Mouse (Mus musculus) liver, embryonic 14.5 days (tissue): ENCODE measurements around the gene Ldlrap1.

Experiments
- CTCF ChIP-seq: IDR thresholded peaks from 2 replicates; pipeline ENCODE4 v1.5.1; 2016; ENCODE audit warnings: antibody characterized with exemption, low read depth, control low read depth
- EP300 ChIP-seq: IDR thresholded peaks from 2 replicates; pipeline ENCODE4 v1.6.1; 2016; ENCODE audit warnings: antibody characterized with exemption, low read depth

DNA sequence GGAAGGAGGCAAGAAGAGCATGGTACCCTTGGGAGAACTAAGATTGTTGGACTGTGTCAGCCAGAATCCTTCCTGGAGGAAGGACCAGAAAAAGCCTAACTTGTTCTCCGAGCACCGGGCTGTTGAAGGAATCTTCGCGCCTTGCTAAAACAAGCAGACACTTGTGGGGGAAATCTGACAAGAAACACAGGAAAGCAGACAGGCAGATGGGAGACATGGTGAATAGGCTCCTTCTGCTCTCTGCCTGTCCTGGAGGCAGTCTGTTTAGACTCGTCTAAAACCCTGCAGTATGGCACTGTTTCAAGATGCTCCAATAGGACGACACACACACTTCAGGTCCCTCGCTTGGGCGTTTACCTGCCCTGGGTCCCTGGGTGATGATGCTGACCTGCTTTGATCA is 32.3 kb upstream of the Ldlrap1 start:
- no peak for TF ChIP-seq CTCF
- no peak for TF ChIP-seq EP300
